Mouse (Mus musculus) thymus, adult 18-20 months (tissue): ENCODE measurements around the gene Napsa.

Experiments
- DNase-seq, 2 experiments: peaks; one replicate each; pipeline ENCODE4 v3.0.0; 2022; ENCODE audit warnings: mixed read lengths in 2 of 2

Napsa gene

DNA sequence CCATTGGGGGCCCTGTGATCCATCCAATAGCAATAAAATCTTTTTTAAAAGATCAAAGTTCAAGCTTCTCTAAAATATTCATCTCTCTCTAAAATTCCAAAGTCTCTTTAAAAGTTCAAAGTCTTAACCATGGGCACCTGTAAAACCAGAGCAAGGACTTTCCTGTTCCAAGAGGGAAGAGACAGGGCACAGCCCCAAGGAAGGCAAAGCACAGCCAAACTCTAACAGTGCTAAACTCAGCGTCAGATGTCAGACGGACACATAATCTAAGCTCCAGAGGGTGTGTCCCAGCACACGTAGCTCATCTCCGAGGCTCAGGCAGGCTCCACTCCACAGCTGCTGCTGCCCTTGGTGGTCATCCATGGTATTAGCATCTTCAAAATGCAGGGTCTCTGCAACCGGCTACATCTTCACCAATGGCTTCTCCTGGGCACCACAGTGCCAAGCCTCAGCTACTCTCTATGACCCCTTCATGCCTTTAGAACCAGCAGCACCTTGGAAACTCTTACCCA, 4.2 kb downstream of the Napsa start:
- DNase-seq, result no peak

DNA sequence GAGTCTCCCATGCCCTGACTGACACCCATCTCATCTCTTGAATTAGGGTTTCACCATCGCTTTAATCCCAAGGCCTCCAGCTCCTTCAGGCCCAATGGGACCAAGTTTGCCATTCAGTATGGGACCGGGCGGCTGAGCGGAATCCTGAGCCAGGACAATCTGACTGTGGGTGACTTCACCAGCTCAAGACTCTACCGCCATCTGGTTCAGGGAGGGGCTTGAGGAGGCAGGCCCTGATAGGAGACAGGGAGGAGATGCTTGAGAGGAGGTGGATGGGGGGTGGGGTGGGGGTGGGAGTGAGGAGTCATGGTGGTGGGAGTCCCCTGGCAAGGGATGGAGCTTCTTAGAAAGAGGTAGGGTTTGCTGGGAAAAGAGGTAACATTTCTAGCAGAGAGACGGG, 9.5 kb downstream of the Napsa start:
- no peak for DNase-seq

DNA sequence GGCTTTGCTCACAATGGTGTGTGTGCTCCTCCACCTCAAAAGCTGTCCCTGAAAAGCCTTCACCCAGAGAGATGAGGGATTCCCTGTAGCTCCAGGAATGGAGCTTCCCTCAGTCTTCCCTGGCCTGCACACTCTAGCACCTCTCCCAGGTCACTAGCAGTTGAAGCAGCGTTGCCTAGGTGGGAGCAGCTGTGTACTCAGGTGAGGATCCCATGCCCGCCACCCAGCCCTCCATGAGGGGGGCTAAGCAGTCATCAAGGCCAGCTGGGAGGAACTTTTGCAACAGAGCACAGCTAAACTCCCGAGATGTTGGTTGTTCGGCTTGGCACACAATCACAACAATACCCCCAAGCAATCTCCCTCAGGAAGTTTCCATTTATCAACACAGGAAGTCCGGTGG, 10.5 kb downstream of the Napsa start:
- no peak for DNase-seq

DNA sequence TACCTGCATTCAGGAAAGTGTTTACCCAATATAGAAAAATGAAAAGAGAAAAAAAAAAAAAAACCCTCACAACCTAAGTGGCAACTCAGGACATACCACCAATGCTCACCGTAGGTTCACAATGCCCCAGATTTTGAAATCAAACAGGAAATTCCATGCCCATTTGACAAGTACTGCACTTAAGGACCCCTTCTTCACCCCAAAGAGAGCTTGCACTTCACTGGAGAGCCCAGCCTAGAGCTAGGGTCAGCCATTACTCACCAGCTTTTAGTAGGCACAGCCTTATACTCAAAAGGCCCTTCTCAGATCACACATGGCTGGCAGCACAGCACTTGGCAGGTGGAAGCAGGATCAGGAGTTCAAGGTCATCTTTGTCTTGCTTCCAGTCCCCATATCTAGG, 11.0 kb downstream of the Napsa start:
- DNase-seq, result no peak

DNA sequence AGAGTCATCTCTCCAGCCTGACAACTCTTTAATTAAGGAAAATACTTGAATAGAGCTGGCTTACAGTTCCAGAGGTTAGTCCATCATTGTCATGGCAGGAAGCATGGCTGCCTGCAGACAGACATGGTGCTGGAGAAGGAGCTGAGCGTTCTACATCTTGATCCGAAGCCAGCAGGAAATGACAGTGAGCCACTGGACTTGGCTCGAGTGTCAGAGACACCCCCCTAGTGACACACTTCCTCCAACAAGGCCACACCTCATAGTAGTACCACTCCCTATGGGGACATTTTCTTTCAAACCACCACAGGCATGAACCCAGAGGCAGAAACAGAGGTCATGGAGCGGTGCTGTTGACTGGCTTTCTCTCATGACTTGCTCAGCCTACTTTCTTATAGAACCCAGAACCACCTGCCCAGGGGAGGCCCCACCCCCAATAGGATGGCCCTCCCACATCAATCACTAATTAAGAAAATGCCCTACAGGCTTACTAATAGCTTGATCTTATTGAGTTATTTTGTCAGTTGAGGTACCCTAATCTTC, 12.2 kb downstream of the Napsa start:
- DNase-seq, result no peak

DNA sequence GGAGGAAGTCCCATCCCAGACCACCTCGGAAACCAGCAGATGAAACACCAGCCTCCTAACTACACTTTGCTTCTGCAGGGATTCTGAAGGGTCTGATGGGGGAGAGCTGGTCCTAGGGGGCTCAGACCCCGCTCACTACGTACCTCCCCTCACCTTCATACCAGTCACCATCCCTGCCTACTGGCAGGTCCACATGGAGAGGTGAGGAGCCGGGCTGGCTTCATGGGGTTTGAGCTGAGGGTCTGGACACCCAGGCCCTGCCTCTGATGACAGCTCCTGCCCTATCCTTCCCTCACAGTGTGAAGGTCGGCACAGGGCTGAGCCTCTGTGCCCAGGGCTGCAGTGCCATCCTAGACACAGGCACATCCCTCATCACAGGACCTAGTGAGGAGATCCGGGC, 12.7 kb downstream of the Napsa start:
- DNase-seq, result no peak

DNA sequence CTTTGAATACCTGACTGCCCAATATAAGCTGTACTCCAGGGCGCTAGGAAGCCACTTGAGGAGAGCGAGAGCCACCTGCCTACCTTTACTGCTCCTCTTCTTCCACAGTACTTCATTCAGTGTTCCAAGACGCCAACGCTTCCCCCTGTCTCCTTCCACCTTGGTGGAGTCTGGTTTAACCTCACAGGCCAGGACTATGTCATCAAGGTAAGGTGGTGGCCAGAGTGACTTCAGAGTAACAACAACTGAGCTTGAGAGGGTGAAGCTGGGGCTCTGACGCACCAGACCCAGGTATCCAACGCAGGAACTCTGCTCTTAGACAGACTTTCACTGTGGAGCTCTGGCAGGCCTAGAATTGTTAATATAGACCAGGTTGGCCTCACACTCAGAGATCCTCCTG, 13.4 kb downstream of the Napsa start:
- no peak for DNase-seq

DNA sequence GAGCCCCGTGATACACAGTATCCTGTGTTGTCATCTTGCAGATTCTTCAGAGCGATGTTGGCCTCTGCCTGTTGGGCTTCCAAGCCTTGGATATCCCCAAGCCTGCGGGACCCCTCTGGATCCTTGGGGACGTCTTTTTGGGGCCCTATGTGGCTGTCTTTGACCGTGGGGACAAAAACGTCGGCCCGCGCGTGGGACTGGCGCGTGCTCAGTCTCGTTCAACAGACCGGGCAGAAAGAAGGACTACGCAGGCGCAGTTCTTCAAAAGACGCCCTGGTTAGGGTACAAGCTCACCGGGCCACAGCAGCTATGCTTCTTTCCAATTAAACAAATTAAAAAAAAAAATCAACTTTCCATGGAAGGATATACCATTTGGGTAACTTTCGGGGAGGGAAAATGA, 14.3 kb downstream of the Napsa start:
- no peak for DNase-seq

DNA sequence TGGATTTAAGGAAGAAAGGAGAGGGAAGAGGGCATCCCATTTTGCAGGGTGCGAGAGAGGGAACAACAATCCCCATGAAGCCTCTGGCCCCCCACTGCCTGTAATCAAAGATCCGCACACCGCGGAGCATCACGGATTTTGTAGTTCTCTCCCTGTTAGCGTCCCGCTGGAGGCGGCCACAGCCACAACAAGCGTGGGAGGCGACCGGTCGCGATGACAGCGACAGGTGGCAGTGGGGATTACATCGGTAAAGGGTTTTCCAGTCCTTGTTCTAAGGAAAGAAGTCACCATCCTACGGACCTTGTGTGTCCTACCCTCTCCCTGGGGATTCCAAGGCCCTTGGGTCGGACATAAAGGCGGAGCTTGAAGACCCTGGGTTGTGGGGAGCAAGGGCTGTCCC, 14.8 kb downstream of the Napsa start:
- DNase-seq, result no peak

DNA sequence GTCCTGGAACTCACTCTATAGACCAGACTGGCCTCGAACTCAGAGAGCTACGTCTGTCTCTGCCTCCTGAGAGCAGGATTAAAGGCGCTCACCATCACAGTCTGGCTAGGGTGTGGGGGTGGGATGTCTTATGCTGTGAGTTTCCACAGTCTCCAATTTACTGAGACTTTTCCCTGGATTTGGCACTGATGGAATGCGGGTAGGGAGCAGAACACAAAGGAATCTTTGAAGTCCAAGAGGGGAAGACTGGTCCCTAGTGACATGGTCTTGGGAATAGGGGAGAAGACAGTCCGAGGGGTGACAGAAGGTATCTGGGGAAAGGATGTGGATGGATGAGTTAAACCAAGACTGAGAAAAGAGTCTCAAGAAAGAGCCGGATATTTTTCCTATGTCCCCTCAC, 15.5 kb downstream of the Napsa start:
- no peak for DNase-seq

DNA sequence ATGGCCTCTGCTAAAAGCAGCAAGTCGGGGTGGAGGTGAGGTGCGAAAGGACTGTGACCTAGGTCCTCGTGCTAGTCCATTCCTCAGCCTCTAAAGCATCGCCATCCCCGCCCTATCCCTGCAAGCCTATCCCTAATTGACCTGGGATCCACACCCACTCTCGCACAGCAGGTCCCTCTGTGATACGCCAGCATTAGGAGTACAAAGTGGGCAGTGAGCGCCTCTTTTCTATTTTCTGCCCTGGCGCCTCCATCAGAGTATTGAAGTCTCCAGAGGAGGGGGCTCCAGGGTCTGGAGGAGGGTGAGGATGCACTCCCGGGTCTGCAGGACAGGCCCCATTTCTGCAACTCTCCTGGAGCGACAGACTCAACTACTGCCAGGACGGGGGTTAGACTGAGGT, 16.2 kb downstream of the Napsa start:
- no peak for DNase-seq

DNA sequence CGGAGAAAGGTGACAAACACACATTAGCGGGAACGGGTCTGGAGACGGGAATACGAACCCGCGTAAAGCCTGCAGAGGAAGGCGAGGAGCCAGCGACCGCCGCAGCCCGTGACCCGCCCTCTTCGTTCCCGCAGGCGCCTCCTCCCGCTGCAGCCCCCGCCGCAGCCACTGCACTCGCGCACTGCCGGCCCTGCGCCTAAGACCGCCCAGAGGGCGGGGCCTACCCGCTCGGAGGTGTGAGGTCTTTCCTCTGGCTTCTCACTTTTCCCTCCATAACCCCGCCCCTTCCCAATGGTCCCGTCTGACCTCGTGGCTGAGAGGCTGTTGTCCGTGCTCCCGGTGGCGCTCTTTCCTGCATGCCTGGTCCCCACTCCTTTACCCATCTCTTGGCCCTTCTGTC, 17.0 kb downstream of the Napsa start:
- DNase-seq, result peak; percentile 28 to 31

DNA sequence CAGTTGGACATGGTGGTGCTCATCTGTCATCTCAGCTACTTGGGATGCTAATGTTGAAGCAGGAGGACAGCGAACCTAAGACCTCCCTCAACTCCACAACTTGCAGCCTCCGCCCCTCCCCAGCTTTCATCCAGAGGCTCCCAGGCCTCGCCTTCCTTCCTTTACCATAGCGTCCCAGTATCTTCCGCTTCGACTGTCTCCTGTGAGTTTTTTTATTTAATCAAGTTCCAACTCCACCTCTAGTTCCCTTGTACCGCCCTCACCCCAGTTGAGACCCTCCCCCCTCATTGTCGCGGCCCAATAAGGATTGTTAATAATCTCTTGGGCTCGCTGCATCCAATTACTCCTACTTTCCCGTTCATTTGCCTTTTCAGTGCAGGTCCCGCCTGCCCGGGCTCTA, 17.8 kb downstream of the Napsa start:
- DNase-seq, result no peak

DNA sequence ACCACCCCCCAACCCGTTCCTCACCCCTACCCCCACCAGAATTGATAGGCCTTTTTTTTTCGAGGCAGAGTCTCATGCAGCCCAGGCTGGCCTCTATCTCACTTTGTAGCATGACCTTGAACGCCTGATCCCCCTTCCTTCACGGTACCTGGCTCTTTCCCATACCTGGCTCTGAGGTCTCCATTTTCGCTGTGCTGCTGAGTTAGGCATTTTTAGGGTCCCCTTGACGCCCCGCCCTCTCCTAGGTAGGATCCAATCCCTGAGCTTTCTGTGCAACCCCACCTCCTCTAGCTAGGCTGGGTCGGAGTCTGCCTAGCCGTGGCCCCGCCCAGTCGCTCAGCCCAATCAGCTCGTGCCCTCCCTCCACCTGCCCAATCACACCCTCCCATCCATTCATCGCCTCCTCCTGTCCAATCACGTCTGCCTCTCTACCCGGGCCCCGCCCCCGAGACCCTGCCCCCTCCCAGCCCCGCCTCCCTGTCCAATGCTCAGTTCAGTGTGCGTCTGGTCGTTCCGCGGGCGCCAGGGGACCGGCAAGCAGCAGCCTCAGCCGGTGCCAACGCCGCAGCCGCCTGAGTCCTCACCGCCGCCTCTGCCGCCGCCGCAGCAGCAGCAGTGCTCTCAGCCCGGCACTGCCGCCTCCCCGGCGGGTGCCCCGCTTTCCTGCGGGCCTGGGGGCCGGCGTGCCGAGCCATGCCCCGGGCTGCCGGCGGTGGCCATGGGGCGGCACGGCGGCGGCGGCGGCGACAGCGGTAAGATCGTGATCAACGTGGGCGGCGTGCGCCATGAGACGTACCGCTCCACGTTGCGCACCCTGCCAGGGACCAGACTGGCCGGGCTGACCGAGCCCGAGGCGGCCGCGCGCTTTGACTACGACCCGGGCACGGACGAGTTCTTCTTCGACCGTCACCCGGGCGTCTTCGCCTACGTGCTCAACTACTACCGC, 18.5 kb downstream of the Napsa start, which contains the start of gene Kcnc3:
TSS of gene Kcnc3 (plus strand) at position 263 of the 946 bp plus-strand sequence.
- peak; percentile 58 to 70 for DNase-seq

DNA sequence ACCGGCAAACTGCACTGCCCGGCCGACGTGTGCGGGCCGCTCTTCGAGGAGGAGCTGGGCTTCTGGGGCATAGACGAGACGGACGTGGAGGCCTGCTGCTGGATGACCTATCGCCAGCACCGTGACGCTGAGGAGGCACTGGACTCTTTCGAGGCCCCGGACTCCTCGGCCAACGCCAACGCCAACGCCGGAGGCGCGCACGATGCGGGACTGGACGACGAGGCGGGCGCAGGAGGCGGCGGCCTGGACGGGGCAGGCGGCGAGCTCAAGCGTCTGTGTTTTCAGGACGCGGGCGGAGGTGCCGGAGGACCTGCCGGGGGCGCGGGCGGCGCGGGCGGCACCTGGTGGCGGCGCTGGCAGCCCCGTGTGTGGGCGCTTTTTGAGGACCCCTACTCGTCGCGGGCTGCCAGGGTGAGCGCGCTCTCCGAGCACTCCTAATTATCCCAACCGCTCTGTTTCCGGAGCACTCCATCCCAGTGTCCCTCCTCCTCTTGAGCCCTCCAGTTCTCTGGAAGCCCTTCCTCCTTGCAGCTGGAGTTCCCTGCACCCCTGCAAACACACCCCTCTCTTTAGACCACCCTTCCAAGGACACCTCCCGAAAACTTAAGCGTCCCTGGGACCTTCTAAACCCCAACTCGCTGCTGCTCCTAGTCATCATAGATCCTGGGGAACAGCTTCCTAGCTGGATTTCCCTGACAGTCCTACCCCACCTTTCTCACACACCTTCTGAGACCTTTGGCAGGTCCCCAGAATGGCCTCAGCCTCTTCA, 19.4 kb downstream of the Napsa start:
- no peak for DNase-seq

DNA sequence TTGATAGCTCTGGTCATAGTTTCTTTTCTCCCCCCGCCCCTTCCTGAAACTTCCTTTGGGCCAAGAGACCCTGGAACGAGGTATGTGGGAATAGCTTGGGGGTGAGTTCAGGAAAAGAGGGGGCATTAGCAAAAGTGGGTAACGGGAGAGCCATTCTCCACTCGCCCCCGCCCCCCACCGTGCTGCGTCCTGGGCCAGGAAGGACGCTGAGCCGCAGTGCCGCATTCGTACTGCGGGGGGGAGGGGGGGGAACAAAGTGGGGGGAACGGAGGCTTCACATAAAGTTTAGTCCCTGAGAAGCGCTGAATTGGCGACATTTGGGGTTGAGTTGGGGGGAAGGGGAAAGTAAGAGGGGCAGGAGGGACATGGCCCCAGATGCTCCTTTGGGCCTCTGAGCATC, 20.9 kb downstream of the Napsa start:
- no peak for DNase-seq

DNA sequence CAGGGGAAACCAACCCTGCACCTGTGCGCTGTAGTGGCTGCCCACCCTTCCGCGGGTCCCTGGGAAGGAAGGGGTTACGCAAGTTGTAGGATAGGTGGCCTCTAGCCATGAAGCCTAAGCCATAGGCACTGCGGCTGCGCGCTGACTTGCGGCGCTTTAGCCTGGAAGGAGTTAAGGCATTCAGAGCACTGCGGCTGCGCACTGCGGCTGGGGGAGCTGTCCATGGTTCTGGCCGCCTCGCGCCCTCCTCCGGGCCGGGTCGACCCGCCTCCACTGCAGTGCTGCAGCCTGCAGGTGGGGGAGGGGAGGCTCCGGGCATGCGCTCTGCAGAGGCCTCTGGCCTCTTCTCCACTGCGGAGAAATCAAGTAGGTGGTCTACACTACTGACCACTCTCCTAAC, 21.6 kb downstream of the Napsa start:
- peak; percentile 35 to 39 for DNase-seq

DNA sequence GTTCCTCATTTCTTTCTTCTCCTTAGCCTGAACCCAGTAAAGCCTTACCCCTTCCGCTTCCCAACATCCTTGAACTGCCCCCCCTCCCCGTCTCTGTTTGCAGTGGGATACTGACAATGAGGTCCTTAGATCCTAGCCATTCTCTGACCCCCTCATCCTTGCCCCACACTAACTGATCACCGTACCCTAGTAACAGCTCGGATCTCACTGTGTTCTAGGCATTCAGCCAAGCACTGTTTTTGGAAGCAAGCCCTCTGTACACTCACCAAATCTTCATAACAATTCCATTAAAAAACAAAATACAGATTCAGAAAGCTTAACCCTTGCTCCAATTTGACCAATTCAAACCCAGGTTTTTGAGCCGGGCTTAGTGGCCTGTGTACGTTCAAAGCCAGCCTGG, 22.1 kb downstream of the Napsa start:
- no peak for DNase-seq

DNA sequence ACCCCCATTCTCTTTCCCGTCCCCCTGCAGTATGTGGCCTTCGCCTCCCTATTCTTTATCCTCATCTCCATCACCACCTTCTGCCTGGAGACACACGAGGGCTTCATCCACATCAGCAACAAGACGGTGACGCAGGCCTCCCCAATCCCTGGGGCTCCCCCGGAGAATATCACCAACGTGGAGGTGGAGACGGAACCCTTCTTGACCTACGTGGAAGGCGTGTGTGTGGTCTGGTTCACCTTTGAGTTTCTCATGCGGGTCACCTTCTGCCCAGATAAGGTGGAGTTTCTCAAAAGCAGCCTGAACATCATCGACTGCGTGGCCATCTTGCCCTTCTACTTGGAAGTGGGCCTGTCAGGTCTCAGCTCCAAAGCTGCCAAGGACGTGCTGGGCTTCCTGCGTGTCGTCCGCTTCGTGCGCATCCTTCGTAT, 23.0 kb downstream of the Napsa start:
- DNase-seq, result no peak

DNA sequence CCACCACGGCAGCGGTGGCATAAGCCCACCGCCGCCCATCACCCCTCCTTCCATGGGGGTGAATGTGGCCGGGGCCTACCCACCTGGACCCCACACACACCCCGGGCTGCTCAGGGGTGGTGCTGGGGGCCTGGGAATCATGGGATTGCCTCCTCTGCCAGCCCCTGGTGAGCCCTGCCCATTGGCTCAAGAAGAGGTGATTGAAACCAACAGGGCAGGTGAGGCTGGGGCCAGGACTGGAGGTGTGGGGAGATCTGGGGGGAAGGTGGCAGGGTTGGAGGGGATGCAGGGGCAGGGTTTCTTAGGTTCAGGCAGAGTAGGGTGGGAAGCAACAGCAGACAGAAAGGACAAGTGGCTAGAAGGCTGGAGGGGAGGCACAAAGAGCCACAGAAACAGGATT, 23.9 kb downstream of the Napsa start:
- no peak for DNase-seq

DNA sequence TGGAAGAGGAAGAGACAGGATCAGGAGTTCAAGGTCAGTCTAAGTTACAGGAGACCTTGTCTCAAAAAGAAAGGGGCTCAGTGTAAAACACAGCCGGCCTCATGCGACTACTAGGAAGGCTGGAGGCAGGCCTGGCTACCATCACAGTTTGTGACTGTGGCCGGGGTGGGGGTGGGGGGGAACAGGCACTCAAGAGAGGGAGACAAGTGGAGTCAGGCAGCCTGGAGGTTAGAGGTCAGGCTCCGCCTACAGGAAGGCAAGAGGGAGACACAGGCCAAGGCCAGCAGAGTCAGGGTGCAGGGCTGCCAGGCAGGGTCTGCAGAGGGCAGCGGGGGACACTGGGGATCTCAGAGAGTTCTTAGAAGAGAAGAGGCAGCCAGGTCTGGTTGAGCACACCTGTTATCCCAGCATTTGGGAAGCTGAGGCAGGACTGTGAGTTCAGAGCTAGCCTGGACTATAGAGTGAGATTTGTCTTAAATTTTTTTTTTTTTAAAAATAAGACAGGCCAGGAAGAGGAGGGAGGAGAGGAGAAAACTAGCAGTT, 24.9 kb downstream of the Napsa start:
- no peak for DNase-seq

DNA sequence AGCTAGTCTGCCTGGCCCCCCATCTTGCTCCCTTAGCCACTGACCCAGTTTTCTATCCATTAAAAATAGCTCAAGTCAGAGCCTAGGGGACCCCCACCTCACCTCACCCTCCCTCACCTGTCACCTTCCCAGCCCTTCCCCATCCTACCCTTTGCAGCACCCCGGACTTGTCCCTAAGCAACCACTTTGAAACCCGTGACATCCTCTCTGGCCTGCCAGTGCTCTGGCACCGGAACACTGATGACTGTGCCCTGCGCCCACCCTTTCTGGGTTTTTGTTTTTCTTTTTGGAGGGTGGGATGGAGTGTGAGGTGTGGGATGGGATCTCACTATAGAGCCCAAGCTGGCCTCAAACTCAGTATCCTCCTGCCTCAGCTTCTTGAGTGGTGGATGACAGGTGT, 25.5 kb downstream of the Napsa start:
- no peak for DNase-seq

DNA sequence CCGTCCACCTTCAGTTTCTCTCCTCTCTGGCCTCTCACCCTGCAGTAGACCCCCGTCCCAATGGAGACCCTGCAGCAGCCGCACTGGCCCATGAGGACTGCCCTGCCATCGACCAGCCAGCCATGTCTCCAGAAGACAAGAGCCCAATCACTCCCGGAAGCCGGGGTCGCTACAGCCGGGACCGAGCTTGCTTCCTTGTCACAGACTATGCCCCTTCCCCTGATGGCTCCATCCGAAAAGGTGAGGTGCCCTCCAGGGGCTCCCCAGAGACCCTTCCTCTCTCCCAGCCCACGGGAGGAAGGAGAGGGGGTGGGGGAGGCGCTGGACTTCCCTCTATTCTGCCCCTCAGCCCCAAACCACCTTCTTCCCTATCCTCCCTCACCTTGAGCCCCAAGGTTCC, 26.2 kb downstream of the Napsa start:
- DNase-seq, result no peak
